Mouse (Mus musculus) liver, embryonic 14.5 days (tissue): ENCODE data around the gene Slc25a48.

Source experiments
- CTCF ChIP-seq: IDR thresholded peaks from 2 replicates; pipeline ENCODE4 v1.5.1; 2016; ENCODE audit warnings: antibody characterized with exemption, low read depth, control low read depth
- EP300 ChIP-seq: IDR thresholded peaks from 2 replicates; pipeline ENCODE4 v1.6.1; 2016; ENCODE audit warnings: antibody characterized with exemption, low read depth

GRCm38 (mm10) chr13:56513595-56513994 lies 75.4 kb downstream of the Slc25a48 start:
- TF ChIP-seq CTCF (no peak), EP300 (no peak)
